Mouse (Mus musculus): ENCODE data around the gene Il25.

Il25 gene

DNA sequence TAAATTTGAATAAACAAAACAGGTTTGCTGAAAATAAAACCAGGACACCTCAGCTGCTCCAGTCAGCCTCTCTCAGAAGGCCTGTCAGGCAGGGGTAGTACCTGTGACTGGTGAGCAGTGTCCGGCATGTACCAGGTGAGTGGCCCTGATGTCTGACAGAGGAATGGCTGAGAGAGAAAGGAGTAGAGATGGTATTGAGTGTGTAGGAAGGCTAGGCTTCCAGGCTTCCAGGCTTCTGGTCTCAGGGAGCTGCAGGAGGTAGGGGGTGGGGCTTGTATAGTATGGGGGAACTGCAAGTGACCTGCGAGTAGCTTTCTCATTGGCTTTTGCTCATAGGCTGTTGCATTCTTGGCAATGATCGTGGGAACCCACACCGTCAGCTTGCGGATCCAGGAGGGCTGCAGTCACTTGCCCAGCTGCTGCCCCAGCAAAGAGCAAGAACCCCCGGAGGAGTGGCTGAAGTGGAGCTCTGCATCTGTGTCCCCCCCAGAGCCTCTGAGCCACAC, at the start of gene Il25:
Il25 (plus strand) TSS at position 51 of the 506 bp plus-strand sequence.
- no peak for DNase-seq

- peak; percentile 93 for DNase-seq
These were observed 49.1 kb upstream of the Il25 start, which contains the start of the genes Bcl2l2 and Gm20521 for GRCm38 (mm10) chr14:54883154-54884021. Gene Bcl2l2, plus strand, starts transcription at chr14:54883377. Gene Gm20521, plus strand, starts transcription at chr14:54883441.

DNA sequence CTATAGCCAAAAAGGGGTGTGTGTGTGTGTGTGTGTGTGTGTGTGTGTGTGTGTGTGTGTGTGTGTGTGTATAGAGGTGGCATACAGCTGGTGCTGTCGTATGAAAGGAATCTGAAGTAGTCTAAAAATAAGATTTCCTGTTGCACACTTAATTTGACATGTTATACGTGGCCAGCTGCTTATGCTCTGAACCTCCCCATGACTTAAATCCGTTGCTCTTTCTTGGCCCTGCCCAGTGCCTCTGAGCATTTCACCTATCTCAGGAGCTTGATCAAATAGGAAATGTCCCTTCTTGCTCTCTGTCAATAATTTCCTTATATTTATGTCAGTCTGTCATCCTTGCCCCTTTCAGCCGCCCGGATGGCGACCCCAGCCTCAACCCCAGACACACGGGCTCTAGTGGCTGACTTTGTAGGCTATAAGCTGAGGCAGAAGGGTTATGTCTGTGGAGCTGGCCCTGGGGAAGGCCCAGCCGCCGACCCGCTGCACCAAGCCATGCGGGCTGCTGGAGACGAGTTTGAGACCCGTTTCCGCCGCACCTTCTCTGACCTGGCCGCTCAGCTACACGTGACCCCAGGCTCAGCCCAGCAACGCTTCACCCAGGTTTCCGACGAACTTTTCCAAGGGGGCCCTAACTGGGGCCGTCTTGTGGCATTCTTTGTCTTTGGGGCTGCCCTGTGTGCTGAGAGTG, 48.3 kb upstream of the Il25 start:
- no peak for DNase-seq

- no peak for DNase-seq
These were observed 47.2 kb upstream of the Il25 start for GRCm38 (mm10) chr14:54885309-54885708.

- DNase-seq: no peak
These were observed 40.3 kb upstream of the Il25 start, which contains the start of gene Pabpn1 for GRCm38 (mm10) chr14:54892200-54892599. Gene Pabpn1, plus strand, starts transcription at chr14:54892500.

DNA sequence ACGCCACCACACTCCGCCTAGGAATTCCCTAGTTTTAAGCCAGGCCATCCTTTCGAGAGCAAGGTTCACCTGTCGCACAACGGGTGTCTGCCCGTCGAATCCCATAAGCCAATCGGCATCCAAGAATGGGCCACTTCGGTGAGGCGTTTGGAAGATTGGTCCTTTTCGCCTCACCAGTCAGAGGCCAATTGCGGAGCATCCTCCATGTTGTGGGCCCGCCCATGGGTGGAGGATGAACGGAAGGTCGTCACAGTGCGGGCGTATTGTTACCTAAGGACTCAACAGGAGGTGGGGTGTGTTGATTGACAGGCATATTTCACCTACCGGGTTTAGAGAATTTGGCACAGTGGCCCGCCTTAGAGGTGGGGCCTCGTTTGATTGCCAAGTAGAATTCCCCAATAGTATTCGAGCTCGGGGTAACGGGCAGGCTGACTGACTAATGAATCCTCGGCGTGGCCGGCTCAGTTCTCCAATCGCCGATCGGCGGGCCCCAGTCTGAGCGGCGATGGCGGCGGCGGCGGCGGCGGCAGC, 38.8 kb upstream of the Il25 start:
- peak; percentile 99 for DNase-seq

GRCm38 (mm10) chr14:54894296-54895151, 38.0 kb upstream of the Il25 start:
- peak; percentile 50 for DNase-seq

DNA sequence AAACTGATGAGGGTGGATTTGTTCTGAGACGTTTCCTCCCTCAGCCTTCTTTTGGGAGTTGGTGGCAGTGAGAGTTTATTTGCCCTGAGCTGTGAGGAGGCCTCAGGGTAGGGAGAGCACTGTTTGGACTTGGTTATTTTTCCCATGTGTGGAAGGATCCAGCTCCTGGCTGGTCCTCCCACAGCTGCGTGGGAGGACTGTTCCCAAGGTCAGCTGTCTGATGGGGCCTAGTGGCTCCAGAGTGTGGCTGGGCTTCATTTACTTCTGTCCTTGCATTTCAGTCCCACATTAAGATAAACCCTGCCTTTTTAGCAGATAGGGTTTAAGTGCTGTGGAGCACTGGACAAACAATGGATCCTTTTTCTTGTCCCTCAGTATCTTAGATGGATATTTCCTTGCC, 35.0 kb upstream of the Il25 start:
- no peak for DNase-seq

GRCm38 (mm10) chr14:54900383-54900782, 32.1 kb upstream of the Il25 start:
- peak; percentile 93 for DNase-seq

DNA sequence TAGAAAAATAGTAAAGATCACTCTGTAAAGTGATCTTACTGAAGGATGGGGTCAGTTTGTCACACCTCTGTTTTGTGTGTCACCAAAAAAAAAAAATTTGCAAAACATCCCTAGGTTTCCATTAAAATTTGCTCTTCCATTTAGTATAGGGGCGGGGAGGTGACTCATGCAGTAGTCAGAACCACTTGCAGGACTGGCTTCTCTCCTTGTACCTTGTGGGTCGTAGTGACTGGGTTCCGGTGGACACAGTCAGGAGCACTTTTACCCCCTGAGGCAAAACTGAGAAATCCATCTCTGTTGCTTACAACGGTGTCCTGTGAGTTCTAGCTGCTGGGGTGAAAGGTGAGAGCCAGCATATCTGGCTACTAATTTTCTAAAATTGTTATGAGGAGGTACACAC, 28.9 kb upstream of the Il25 start:
- no peak for DNase-seq

DNA sequence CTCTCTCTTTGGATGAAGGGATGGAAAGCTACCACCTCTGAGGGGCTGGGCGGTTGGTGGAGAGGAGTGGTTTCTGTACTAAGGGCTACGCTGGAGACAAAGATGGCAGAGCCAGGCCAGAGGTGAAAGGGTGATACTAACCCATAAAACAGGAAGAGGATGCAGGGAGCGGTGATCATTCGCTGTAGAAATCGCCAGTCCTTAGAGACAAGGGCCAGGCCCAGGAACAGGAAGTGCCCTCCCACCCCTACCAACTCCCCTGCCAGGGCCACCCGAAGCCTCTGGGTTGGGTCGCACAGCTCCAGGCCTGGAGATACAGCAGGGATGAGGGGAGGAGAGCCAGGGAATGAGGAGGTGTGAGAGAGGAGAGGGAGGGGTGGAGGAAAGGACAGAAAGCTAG, 23.8 kb upstream of the Il25 start:
- peak; percentile 36 for DNase-seq

DNA sequence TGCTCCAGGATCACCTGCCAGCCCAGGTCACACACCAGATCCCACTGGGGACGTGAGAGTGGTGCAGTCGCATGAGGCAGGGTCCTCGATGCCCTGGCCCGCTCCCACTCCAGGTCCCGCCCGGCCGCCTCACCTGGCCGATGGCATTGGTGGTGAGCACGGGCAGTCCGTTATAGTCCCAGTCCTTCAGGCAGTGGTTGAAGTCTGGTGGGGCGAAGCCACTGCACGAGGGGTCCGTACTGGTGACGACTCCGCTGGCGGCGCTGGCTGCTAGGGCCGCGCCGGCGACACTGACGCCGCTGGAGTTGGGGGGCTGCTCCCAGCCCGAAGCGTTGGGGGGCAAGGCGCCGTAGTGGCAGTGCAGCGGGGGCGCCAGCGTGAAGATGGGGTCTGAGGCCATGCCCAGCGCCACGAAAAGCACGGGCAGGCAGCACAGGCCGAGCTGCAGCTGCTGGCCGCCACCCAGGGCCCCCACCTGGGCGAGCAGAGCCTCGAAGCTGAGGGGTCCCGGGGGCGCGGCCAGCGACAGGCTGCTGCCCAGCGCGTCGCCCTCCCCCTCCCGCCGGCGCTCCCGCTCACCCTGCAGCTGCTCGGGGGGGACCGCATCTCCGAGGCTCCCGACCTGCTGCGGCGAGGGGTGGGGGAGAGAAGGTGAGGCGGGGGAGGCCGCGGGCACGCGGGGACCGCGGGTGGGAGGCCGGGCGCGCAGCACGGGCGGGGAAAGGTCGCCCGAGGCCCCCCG, 20.2 kb upstream of the Il25 start:
- no peak for DNase-seq

DNA sequence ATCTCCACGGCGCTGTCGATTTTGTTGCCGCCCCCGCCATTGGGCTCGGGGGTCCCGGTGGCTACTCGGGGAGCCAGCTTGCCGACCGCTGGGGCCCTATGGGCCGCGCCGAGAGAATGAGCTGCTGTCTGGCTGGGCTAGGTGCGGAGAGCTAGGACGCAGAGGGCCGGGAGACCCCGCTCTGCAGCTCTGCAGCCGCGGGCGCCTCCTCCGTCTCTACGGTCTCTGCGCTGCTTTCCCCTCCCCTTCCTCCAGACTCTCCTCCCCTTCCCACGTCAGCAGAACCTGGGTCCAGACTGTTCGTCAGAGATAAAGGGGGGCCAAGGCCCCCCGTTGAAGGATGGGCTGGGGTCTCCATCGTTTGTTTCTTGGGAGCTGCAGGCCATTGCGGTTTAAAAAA, 19.6 kb upstream of the Il25 start, which contains the start of gene Slc22a17:
Slc22a17 (minus strand) TSS at position 247 of the 400 bp plus-strand sequence.
- DNase-seq: peak; percentile 81

- DNase-seq: no peak
These were observed 19.2 kb upstream of the Il25 start for GRCm38 (mm10) chr14:54913343-54913742.

GRCm38 (mm10) chr14:54920076-54920685, 12.3 kb upstream of the Il25 start:
- DNase-seq: no peak

DNA sequence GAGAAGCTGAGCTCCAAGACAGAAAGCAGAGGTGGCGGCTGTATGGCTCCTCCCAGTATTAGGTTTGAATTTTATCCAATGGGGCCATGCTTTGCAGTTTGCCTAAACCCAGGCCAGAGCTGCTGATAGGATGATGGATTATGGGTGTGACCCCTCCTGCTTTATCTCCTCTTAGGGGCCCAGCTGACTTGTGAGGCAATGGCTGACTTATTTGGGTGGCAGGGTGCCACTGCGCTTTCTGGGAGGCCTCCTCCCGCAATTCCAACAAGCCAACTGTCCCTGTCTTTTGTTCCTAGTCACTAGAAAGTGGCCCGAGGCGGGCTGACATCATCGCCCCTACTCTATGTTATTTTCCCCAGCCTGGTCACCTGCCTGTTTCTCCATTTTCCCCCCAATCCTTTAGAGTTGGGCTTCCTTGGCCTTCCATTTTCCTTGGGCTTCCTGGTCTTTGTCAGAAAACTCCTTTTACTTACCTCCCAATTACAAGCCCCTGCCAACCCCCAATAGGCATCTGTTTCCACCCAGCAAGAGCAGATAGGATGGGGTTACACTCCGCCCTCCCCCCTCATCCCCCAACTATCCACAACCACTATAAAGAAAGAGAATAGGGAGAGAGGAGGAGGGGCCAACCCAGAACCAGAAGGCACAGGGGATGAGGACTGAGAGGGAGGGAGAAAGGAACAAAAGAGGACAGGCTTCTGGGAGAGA, 7.7 kb upstream of the Il25 start:
- DNase-seq: peak; percentile 55

- peak; percentile 22 for DNase-seq
These were observed 6.8 kb upstream of the Il25 start, which contains the start of gene Efs for GRCm38 (mm10) chr14:54925349-54926342. Gene Efs, minus strand, starts transcription at chr14:54926126.

DNA sequence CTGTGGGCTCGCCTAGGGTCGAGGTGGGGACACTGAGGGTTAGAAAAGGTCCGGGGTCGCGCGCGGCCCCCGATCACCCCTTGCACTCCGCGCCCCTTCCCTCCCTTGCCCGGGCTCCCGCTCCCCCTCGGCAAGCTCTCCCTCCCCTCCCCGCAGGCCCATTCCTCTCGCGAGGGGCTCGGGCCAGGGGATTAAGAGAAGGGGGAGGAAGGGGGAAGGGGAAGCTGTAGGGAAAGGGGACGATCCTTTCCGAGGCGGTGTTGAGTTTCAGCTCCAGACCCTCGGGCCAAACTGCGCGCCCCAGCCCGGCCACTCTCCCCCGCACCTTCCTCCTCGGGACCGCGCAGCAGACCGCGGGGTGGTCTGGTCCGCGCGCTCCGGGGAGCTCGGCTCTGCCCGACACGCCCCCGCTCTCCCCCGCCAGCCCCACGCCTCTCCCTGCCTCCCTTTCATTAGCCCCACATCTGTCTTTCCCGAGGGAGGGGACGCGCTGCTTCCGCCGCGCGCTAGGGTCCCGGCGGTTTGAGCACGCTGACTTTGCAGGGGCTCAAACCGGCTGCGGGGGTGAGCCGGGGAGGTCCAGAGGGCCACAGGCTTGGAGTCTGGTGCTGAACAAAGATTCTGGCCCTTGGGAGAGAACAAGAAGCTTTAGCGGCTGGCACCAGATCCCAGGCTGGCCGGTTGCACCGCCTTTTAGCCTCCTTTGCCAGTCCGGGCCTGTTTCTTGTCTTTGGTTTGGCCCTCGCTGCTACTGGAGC, 5.9 kb upstream of the Il25 start:
- peak; percentile 28 for DNase-seq

Data from lung, postnatal 36 days (tissue).